Mouse (Mus musculus) neural tube, embryonic 15.5 days (tissue): ENCODE measurements at regions not wholly inside any gene's neighbourhood (a gene's known extent, or its start where the extent isn't known, plus 50 kb on each side); places are given as distances from the start of the nearest gene placed in this dataset.

Experiments
- ATAC-seq: fragments of 200-750 bp; cut with Nextera tagmentation; 2 replicates; pipeline ENCODE4 v1.8.0; 2017; ENCODE audit warnings: mild to moderate bottlenecking, moderate TSS enrichment, moderate library complexity; ENCODE audit not compliant: low FRiP score
- H3K27ac ChIP-seq: fragments of 300-500 bp; sonication (generic); replicated peaks from 2 replicates; pipeline ENCODE4 v1.5.1; 2015; ENCODE audit warnings: mild to moderate bottlenecking, inconsistent platforms
- H3K27me3 ChIP-seq: fragments of 300-500 bp; sonication (generic); replicated peaks from 2 replicates; pipeline ENCODE4 v1.6.1; 2015; ENCODE audit warnings: inconsistent platforms
- H3K36me3 ChIP-seq: fragments of 300-500 bp; sonication (generic); 2 replicates; pipeline ENCODE4 v1.6.1; 2015; ENCODE audit warnings: inconsistent platforms
- H3K4me1 ChIP-seq: fragments of 300-500 bp; sonication (generic); 2 replicates; pipeline ENCODE4 v1.6.1; 2015; ENCODE audit warnings: inconsistent platforms
- H3K4me2 ChIP-seq: fragments of 300-500 bp; sonication (generic); 2 replicates; pipeline ENCODE4 v1.6.1; 2015; ENCODE audit warnings: inconsistent platforms, mild to moderate bottlenecking, moderate library complexity
- H3K4me3 ChIP-seq: fragments of 300-500 bp; sonication (generic); replicated peaks from 2 replicates; pipeline ENCODE4 v1.5.1; 2015; ENCODE audit warnings: mild to moderate bottlenecking, inconsistent platforms
- H3K9ac ChIP-seq: fragments of 300-500 bp; sonication (generic); replicated peaks from 2 replicates; pipeline ENCODE4 v1.6.1; 2015; ENCODE audit warnings: mild to moderate bottlenecking, inconsistent platforms
- H3K9me3 ChIP-seq: fragments of 300-500 bp; sonication (generic); replicated peaks from 2 replicates; pipeline ENCODE4 v1.6.1; 2016; ENCODE audit warnings: inconsistent platforms
- WGBS: fragments of 180-500 bp; shearing (Covaris S2); methylation state at CpG from one replicate; pipeline ENCODE4 v1.1.7; 2015; ENCODE audit warnings: mixed read lengths; 5-methylcytosine and 5-hydroxymethylcytosine counted together

DNA sequence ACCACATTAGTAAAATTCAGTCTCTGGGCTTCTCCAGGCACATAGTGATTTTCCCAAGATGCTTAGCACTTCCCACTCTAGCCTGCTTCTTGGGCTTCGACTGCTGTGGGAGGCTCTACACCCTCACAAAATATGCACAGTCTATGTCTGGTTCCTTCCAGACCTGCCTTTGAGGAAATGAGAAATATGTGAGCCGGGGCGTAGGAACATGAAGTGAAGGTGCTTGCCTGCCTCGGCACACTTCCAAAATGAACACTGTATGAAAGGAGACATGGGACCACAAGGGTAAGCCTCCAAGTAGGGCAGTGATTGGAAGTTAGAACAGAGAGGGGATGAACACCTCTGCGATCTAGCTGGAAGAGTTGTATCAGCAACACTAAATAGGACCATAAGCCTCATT is 54.5 kb downstream of the Gm10260 start:
- Histone ChIP-seq H3K9ac (no peak overlapping the region), H3K9me3 (no peaks in the 10 kb centered on the region), H3K4me2 (no peak overlapping the region), H3K4me1 (no peaks in the 10 kb centered on the region), H3K4me3 (no peak overlapping the region), H3K27ac (no peak overlapping the region), H3K27me3 (no peaks in the 10 kb centered on the region), H3K36me3 (no peaks in the 10 kb centered on the region)
- ATAC-seq = no peak
- WGBS = 93% methylated on average over 5 of the region's 5 CpGs

DNA sequence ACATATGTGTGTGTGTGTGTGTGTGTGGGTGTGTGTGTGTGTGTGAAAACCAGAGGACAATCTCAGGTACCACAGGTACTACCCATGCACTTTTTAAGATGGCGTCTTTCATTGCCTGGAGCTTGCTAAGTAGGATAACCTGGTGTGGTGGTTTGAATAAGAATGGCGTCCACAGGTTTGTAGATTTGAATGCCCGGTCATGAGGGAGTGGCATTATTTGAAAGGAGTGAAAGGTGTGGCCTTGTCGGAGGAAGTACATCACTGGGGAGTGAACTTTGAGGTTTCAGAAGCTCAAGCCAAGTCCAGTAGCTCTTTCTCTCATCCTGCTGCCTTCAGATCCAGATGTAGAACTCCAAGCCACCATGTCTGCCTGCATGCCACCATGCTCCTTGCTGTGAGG is 55.9 kb downstream of the Gm10260 start:
- WGBS = 95% methylated on average over 4 of the region's 4 CpGs

GRCm38 (mm10) chr13:97698967-97699366 is 61.5 kb downstream of the Gm10260 start:
- ATAC-seq = no peak
- H3K4me3 ChIP-seq = no peak overlapping the region
- H3K9ac ChIP-seq = no peak overlapping the region
- no peak overlapping the region for H3K27ac ChIP-seq
- H3K27me3 ChIP-seq = no peaks in the 10 kb centered on the region
- no peak overlapping the region for H3K4me2 ChIP-seq
- H3K36me3 ChIP-seq = no peaks in the 10 kb centered on the region
- no peaks in the 10 kb centered on the region for H3K4me1 ChIP-seq
- no peaks in the 10 kb centered on the region for H3K9me3 ChIP-seq
- WGBS = 87% methylated on average over 2 of the region's 2 CpGs

More for the DNA sequence above, 55.9 kb downstream of the Gm10260 start:
- no peak overlapping the region for H3K4me2 ChIP-seq
- H3K4me1 ChIP-seq = no peaks in the 10 kb centered on the region
- H3K9ac ChIP-seq = no peak overlapping the region
- ATAC-seq = no peak
- no peaks in the 10 kb centered on the region for H3K27me3 ChIP-seq
- H3K27ac ChIP-seq = no peak overlapping the region
- no peak overlapping the region for H3K4me3 ChIP-seq
- no peaks in the 10 kb centered on the region for H3K36me3 ChIP-seq
- no peaks in the 10 kb centered on the region for H3K9me3 ChIP-seq

DNA sequence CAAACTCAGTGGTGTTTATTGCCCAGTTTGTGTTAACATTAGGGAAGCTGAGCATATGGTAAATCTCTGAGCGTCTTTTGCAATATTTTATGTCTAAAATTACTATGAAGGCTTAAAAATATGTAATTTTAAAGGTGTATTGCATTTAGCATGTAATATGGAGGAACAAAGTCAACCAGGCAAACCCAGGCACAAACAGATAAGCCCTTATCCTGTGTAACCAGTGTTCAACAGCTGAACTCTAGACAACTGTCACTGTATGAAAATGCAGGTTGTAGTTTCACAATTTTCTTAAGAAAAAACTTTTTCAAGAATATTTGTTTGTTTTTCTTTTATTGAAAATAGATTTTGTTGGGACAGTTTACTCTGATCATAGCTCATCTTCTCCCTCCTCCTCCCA is 62.1 kb downstream of the Gm10260 start:
- 95% methylated on average over 1 of the region's 1 CpGs for WGBS
- Histone ChIP-seq H3K4me3 (no peak overlapping the region), H3K4me2 (no peak overlapping the region), H3K27me3 (no peaks in the 10 kb centered on the region), H3K9ac (no peak overlapping the region), H3K9me3 (no peaks in the 10 kb centered on the region), H3K36me3 (no peaks in the 10 kb centered on the region), H3K4me1 (no peaks in the 10 kb centered on the region), H3K27ac (no peak overlapping the region)
- no peak for ATAC-seq

- no peaks in the 10 kb centered on the region for H3K36me3 ChIP-seq
- H3K9ac ChIP-seq = no peak overlapping the region
- H3K27ac ChIP-seq = no peak overlapping the region
- H3K4me3 ChIP-seq = no peak overlapping the region
- H3K9me3 ChIP-seq = no peaks in the 10 kb centered on the region
- H3K27me3 ChIP-seq = no peaks in the 10 kb centered on the region
- no peak overlapping the region for H3K4me2 ChIP-seq
- 86% methylated on average over 10 of the region's 10 CpGs for WGBS
- H3K4me1 ChIP-seq = no peaks in the 10 kb centered on the region
- ATAC-seq = no peak
Observed at GRCm38 (mm10) chr13:97697262-97697661, 63.2 kb downstream of the Gm10260 start.

- no peak overlapping the region for H3K9ac ChIP-seq
- no peaks in the 10 kb centered on the region for H3K9me3 ChIP-seq
- no peaks in the 10 kb centered on the region for H3K4me1 ChIP-seq
- no peaks in the 10 kb centered on the region for H3K27me3 ChIP-seq
- H3K4me2 ChIP-seq = no peak overlapping the region
- H3K4me3 ChIP-seq = no peak overlapping the region
- no peak for ATAC-seq
- no peaks in the 10 kb centered on the region for H3K36me3 ChIP-seq
- H3K27ac ChIP-seq = no peak overlapping the region
- 38% methylated on average over 2 of the region's 2 CpGs for WGBS
Observed at GRCm38 (mm10) chr13:97695022-97695421, 65.4 kb downstream of the Gm10260 start.

DNA sequence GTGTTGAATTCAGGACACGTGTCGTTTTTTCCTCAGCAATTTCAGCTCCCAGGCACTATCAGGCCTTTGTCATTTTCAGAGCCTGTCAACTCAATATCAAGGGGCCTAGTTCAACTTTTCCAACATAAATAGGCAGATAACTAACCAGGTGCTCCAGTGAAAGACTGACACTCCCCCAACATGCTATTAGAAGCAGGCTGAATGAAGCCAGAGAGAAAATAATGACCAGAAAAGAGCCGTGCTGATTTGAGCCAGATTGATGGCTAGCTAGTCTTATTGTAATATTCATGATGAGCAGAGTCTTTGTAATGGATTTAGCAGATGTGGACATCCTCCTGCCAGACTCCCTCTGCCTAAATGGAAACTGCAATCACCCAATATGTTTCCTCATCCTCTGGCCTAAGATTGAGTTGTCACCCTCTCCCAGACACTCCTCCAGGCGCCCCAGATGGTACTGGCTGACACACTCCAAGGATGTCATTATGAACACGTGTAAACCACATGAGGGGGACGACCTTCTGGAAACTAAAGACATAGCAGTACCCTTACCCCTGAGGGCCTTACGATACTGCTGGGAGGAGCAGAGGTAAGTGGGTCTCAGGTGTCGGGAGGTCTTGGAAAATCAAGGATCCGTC is 66.0 kb downstream of the Gm10260 start:
- Histone ChIP-seq H3K9me3 (no peaks in the 10 kb centered on the region), H3K27ac (no peak overlapping the region), H3K36me3 (no peaks in the 10 kb centered on the region), H3K4me3 (no peak overlapping the region), H3K27me3 (no peaks in the 10 kb centered on the region), H3K4me2 (no peak overlapping the region), H3K9ac (no peak overlapping the region), H3K4me1 (no peaks in the 10 kb centered on the region)
- no peak for ATAC-seq
- 30% methylated on average over 9 of the region's 9 CpGs for WGBS

- Histone ChIP-seq H3K27me3 (no peaks in the 10 kb centered on the region), H3K36me3 (no peaks in the 10 kb centered on the region), H3K4me2 (no peak overlapping the region), H3K9ac (no peak overlapping the region), H3K4me3 (no peak overlapping the region), H3K4me1 (no peaks in the 10 kb centered on the region), H3K27ac (no peak overlapping the region), H3K9me3 (no peaks in the 10 kb centered on the region)
- 85% methylated on average over 12 of the region's 12 CpGs for WGBS
- no peak for ATAC-seq
Observed at GRCm38 (mm10) chr13:97688310-97688886, 72.0 kb downstream of the Gm10260 start.

DNA sequence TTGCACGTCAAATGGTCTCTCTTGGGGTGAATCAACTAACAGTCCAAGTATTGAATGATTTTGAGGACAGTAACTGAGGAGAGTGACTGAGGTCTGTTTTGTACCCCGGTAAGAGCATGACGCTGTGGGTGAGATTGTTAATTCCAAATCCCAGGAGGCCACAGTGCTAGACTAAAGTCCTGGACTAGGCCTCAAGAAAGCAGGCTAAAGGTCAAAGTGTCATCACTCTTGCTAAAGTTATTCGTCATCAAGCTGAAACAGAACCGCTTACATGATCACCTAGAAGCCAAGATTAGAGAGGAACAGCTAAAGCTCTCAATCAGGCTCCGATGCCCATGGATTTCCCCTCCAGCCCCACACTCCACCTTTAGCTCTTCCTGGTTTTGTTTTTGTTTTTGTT is 76.6 kb downstream of the Gm10260 start:
- no peaks in the 10 kb centered on the region for H3K27me3 ChIP-seq
- no peaks in the 10 kb centered on the region for H3K36me3 ChIP-seq
- no peak overlapping the region for H3K9ac ChIP-seq
- no peak overlapping the region for H3K4me3 ChIP-seq
- H3K4me2 ChIP-seq = no peak overlapping the region
- no peaks in the 10 kb centered on the region; the same call in 1 of the 2 replicates for H3K4me1 ChIP-seq
- H3K27ac ChIP-seq = no peak overlapping the region
- ATAC-seq = no peak
- 93% methylated on average over 6 of the region's 6 CpGs for WGBS
- H3K9me3 ChIP-seq = no peaks in the 10 kb centered on the region

GRCm38 (mm10) chr13:97681228-97681987 is 79.0 kb downstream of the Gm10260 start:
- H3K27ac ChIP-seq = no peak overlapping the region
- H3K27me3 ChIP-seq = no peaks in the 10 kb centered on the region
- no peak overlapping the region for H3K4me3 ChIP-seq
- no peak for ATAC-seq
- no peak overlapping the region for H3K4me2 ChIP-seq
- no peaks in the 10 kb centered on the region; the same call in 1 of the 2 replicates for H3K4me1 ChIP-seq
- H3K36me3 ChIP-seq = no peaks in the 10 kb centered on the region
- no peaks in the 10 kb centered on the region for H3K9me3 ChIP-seq
- WGBS = 36% methylated on average over 6 of the region's 6 CpGs
- no peak overlapping the region for H3K9ac ChIP-seq

GRCm38 (mm10) chr13:97680283-97680896 is 80.0 kb downstream of the Gm10260 start:
- 79% methylated on average over 5 of the region's 5 CpGs for WGBS
- no peaks in the 10 kb centered on the region for H3K36me3 ChIP-seq

DNA sequence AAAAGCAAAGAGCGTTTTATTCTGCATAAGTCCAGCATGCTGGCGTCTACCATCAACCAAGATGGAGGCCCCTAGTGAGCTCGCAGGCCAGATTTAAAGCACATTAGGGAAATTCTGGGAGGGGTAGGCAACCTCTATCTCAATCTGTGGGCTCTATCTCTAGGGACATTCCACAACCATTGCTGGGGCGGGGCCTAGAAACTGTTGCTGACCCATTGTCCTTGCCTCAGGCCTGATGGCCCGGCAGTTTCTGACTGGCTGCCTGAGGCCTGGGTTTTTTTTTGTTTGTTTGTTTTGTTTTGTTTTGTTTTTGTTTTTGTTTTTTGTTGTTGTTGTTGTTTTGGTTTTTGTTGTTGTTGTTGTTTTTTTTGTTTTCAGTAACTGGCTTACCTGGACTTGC is 81.4 kb downstream of the Gm10260 start:
- no peak overlapping the region for H3K4me3 ChIP-seq

More at GRCm38 (mm10) chr13:97680283-97680896, 80.0 kb downstream of the Gm10260 start:
- no peaks in the 10 kb centered on the region for H3K9me3 ChIP-seq
- no peak overlapping the region for H3K9ac ChIP-seq
- no peak overlapping the region for H3K4me3 ChIP-seq
- no peak overlapping the region for H3K4me2 ChIP-seq
- ATAC-seq = no peak
- H3K27me3 ChIP-seq = no peaks in the 10 kb centered on the region
- H3K4me1 ChIP-seq = no peaks in the 10 kb centered on the region; the same call in 1 of the 2 replicates
- H3K27ac ChIP-seq = no peak overlapping the region

More for the DNA sequence above, 81.4 kb downstream of the Gm10260 start:
- Histone ChIP-seq H3K4me1 (no peaks in the 10 kb centered on the region; the same call in 1 of the 2 replicates), H3K27me3 (no peaks in the 10 kb centered on the region), H3K9ac (no peak overlapping the region), H3K36me3 (no peaks in the 10 kb centered on the region), H3K9me3 (no peaks in the 10 kb centered on the region), H3K4me2 (no peak overlapping the region), H3K27ac (no peak overlapping the region)
- no peak for ATAC-seq
- 80% methylated on average over 5 of the region's 5 CpGs for WGBS
